Mouse (Mus musculus) kidney, embryonic 14.5 days (tissue): ENCODE data around the gene Arl13b. TPM values are rescaled to one million over a fixed set of nuclear protein-coding genes. Genes with fewer than 3 reads are reported as not detected.

Experiments used
- ATAC-seq: fragments of 200-750 bp; cut with Nextera tagmentation; 2 replicates; pipeline ENCODE4 v1.8.0; 2017; ENCODE audit warnings: moderate number of reproducible peaks, mild to moderate bottlenecking, moderate TSS enrichment, moderate library complexity; ENCODE audit not compliant: low FRiP score, low TSS enrichment
- H3K27ac ChIP-seq: fragments of 300-500 bp; sonication (generic); 2 replicates; pipeline ENCODE4 v1.5.1; 2014; ENCODE audit warnings: low read depth, mild to moderate bottlenecking, low read length, moderate library complexity, mixed read lengths
- H3K27me3 ChIP-seq: fragments of 300-500 bp; sonication (generic); 2 replicates; pipeline ENCODE4 v1.6.1; 2014; ENCODE audit warnings: mild to moderate bottlenecking, low read length; ENCODE audit not compliant: control insufficient read depth, insufficient read depth
- H3K36me3 ChIP-seq: fragments of 300-500 bp; sonication (generic); 2 replicates; pipeline ENCODE4 v1.6.1; 2014; ENCODE audit warnings: low read length, mixed read lengths; ENCODE audit not compliant: control insufficient read depth, insufficient read depth
- H3K4me1 ChIP-seq: fragments of 300-500 bp; sonication (generic); 2 replicates; pipeline ENCODE4 v1.6.1; 2014; ENCODE audit warnings: low read length, mixed read lengths; ENCODE audit not compliant: control insufficient read depth, insufficient read depth
- H3K4me2 ChIP-seq: fragments of 300-500 bp; sonication (generic); replicated peaks from 2 replicates; pipeline ENCODE4 v1.6.1; 2014; ENCODE audit warnings: low read depth, mild to moderate bottlenecking, low read length
- H3K4me3 ChIP-seq: fragments of 300-500 bp; sonication (generic); 2 replicates; pipeline ENCODE4 v1.5.1; 2014; ENCODE audit warnings: mild to moderate bottlenecking, low read length
- H3K9ac ChIP-seq: fragments of 300-500 bp; sonication (generic); 2 replicates; pipeline ENCODE4 v1.6.1; 2014; ENCODE audit warnings: low read depth, mild to moderate bottlenecking, low read length, moderate library complexity
- H3K9me3 ChIP-seq: fragments of 300-500 bp; sonication (generic); 2 replicates; pipeline ENCODE4 v1.6.1; 2016; ENCODE audit warnings: low read length; ENCODE audit not compliant: control insufficient read depth
- WGBS: fragments of 180-500 bp; shearing (Covaris S2); extraction: QIAGEN DNeasy Blood & Tissue Kit; methylation state at CpG from one replicate; pipeline ENCODE4 v1.1.7; 2014; 5-methylcytosine and 5-hydroxymethylcytosine counted together
- microRNA-seq: library from miRNA; unstranded; fragments of <30 nt; microRNA quantifications from one replicate; pipeline ENCODE4, GENCODE M21; 2016
- polyA plus RNA-seq: library from polyadenylated mRNA; unstranded; fragments of >200 nt; fragmentation: Nextera tagmentation; extraction: Ambion mirVana; gene quantifications from 2 replicates; pipeline ENCODE4 v1.2.1, GENCODE M21; 2014

The Arl13b gene
- polyA plus RNA-seq, 1 experiment from 2014 or later, result 19.0 TPM

DNA sequence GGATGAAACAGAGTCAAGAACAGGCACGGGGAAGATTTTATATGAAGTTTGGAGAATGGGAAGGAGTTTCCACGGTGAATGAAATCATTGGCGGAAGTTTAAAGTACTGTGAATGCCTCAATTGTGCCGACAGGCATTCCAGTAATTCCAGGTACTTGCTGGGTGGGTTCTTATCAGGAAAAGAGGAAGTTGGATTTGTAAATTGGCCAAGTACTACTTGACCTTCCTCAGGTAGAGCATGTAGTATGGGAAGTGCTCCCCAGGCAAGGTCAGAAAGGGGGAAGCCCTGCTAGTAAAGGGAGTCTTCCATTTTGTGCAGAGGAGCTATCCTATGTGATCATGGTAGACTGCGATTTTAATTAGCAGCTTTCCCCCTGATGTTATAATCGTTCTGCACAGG is 91.5 kb downstream of the Arl13b start:
- Histone ChIP-seq H3K27me3 (no peaks in the 10 kb centered on the region), H3K4me1 (no peaks in the 10 kb centered on the region), H3K4me3 (no peak overlapping the region), H3K4me2 (no peak overlapping the region), H3K27ac (no peak overlapping the region), H3K9ac (no peak overlapping the region), H3K9me3 (0 out of 2 replicates have a peak, but pooled peaks cover 2% of the 10 kb centered on the region), H3K36me3 (no peaks in the 10 kb centered on the region)
- ATAC-seq, result no peak
- 90% methylated on average over 6 of the region's 6 CpGs for WGBS

DNA sequence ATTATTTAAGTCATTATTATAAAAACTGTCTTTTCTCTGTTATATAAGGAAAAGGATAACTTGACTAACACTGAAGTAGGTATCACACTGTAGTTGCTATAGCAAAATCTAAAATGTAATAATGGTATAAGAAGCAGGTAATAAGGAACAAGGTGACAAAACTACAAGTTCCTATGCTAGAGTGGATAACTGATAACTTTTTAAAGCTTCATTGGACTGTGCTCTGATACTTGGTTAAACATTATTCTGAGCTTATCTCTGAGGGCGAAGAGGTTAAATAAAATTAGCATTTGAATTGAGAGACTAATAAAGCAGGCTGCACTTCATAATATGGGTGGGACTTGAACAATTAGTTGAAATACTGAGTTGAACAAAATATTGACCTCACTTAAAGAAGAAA is 93.2 kb downstream of the Arl13b start:
- H3K4me1 ChIP-seq, result no peaks in the 10 kb centered on the region
- WGBS, result 93% methylated on average over 1 of the region's 1 CpGs

DNA sequence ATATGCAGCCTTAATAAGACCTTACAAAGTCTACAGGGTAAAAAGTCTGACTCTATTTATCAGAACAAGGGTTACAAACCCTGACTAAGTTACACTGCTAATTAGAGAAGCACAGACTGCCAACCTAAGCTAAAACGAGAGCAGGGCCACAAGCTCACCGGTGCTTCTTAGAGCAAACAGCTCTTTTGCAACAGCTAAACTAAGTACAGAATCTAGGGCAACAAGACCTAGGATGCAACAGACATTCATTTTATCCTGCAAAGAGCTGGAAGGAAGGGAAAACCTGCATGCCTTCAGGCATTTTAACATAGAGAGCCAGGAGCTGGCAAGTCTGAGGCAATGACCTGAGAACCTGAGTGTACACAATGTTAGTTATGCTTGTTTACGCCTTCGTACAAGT is 93.8 kb downstream of the Arl13b start:
- Histone ChIP-seq H3K4me1 (no peaks in the 10 kb centered on the region), H3K9me3 (no peaks in the 10 kb centered on the region), H3K4me2 (no peak overlapping the region), H3K27me3 (no peaks in the 10 kb centered on the region), H3K27ac (no peak overlapping the region), H3K4me3 (no peak overlapping the region), H3K36me3 (no peaks in the 10 kb centered on the region), H3K9ac (no peak overlapping the region)
- 92% methylated on average over 4 of the region's 4 CpGs for WGBS
- ATAC-seq, result no peak

More for the DNA sequence above, 93.2 kb downstream of the Arl13b start:
- Histone ChIP-seq H3K36me3 (no peaks in the 10 kb centered on the region), H3K4me3 (no peak overlapping the region), H3K4me2 (no peak overlapping the region), H3K27ac (no peak overlapping the region), H3K9me3 (no peaks in the 10 kb centered on the region), H3K9ac (no peak overlapping the region), H3K27me3 (no peaks in the 10 kb centered on the region)
- no peak for ATAC-seq

DNA sequence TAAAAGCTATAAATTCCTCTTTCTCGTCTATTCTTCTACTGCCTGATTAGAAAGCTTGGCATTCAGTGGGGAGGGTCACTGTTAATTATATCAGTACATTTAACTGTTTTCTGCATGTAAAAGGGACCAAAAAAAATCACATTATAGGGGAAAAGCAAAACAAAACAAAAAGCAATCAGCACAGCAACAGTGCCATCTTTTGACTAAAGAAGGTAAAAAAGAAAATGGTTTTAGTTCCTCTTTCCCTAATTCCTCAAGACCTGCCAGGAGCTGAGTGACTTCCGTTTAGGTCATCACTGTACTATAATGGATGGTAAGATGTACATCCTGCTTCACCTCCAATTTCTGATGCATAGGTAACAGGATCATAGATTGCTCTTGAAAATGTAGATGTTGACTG is 101.0 kb downstream of the Arl13b start:
- WGBS, result 69% methylated on average over 2 of the region's 2 CpGs
- Histone ChIP-seq H3K27ac (no peak overlapping the region), H3K4me3 (no peak overlapping the region), H3K9ac (no peak overlapping the region), H3K4me1 (no peaks in the 10 kb centered on the region), H3K9me3 (no peaks in the 10 kb centered on the region), H3K4me2 (no peak overlapping the region), H3K27me3 (no peaks in the 10 kb centered on the region), H3K36me3 (no peaks in the 10 kb centered on the region)
- ATAC-seq, result no peak

Small RNAs within 50 kb of the gene (microRNA-seq; reads per million reads assigned to microRNA genes)
- not detected for gene Gm25986

Other genes starting within 250 kb of the Arl13b start
- gene Nsun3, start 60.2 kb downstream of the Arl13b start, polyA plus RNA-seq, result 9.4 and 10.5 TPM in 2 replicates
- 0.38 and 0.63 TPM in 2 replicates for gene Stx19, start 32.4 kb downstream of the Arl13b start, polyA plus RNA-seq
- gene Pros1, start 7.3 kb upstream of the Arl13b start, polyA plus RNA-seq, result 12.7 and 28.9 TPM in 2 replicates